Mouse (Mus musculus): ENCODE data around the gene Mettl7a3.

DNA sequence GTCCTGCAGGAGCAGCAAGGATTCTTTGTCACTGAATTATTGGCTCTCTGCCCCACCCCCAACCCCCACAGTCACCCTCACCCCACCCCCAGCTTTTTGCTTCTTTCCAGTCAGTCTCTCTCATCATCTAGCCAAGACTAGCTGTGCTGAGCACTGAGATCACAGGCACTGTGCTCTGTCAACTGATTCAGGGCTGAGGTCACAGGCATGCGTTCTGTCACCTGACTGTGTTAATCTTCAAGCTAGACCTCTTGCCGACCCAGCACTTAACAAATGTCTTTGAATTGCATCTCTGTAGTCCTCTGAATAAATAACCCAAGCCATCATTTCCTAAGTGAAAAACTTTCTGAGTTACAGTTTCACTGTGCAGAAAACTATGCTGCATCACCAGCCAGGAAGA is 14.8 kb downstream of the Mettl7a3 start:
- TF ChIP-seq GATA1 (IDR thresholded peaks at IDR 0.05; ENCODE audit: borderline replicate concordance, low read length) (no peak), FLI1 (IDR thresholded peaks at IDR 0.05; ENCODE audit: low read length) (no peak)
